Mouse (Mus musculus): Measurements from ENCODE around the gene Gm10283.

Gene Gm10283

GRCm38 (mm10) chr8:60406358-60406757, 96.6 kb downstream of the Gm10283 start:
- no peak for DNase-seq (ENCODE audit: low read depth, low spot score)
- no peaks in the 10 kb centered on the region for H3K36me3 ChIP-seq (ENCODE audit: control insufficient read depth, insufficient read depth, low read length, poor library complexity, severe bottlenecking)

DNA sequence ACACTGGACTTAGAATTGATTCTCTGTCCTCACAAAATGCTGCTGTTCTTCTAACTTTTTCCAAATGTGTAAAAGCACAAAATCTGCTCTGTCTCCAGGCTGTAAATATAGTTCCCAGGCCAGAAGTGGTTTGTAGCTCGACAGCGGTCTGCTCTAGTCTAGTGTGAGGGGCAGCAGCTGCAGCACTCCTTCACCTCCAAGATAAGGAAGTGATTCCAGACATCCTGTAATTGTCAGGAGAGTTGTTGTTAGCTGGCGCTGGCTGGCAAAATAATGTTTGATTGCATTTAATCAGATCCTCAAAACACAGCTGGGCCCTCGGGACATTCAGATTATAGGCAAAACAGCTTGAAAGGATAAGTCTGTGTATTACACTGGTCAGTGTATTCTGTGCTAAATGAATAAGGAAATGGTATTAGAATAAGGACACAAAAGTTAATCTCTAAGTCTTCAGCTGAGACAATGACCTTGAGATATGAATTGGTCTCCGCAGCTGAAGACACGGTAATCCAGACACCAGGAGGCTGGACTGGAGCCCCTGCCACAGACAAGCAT, 97.9 kb downstream of the Gm10283 start:
- no peak for DNase-seq (ENCODE audit: low read depth, low spot score)
- Histone ChIP-seq H3K27me3 (ENCODE audit: control insufficient read depth, insufficient read depth, low read length, poor library complexity, severe bottlenecking) (no peaks in the 10 kb centered on the region), H3K36me3 (ENCODE audit: control insufficient read depth, insufficient read depth, low read length, poor library complexity, severe bottlenecking) (no peaks in the 10 kb centered on the region)

More at GRCm38 (mm10) chr8:60406358-60406757, 96.6 kb downstream of the Gm10283 start:
- H3K27me3 ChIP-seq (ENCODE audit: control insufficient read depth, insufficient read depth, low read length, poor library complexity, severe bottlenecking), result no peaks in the 10 kb centered on the region

DNA sequence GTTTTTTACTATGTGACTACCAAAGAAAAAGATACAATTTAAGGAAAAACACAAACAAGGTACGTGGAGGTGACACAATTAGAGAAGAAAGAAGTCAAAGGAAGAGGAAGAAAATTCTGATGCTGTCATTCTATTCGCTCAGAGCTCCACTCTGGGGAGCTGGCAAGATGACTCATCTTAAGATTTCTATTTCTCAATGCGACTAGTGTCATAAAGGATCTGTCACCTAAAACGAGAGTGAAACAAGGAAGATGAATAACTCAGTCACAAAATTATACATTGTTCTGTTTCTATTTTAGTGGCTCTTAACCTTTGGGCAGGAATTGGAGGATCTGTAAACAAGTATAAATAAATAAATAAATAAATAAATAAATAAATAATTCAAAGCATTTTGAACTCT, 109.3 kb downstream of the Gm10283 start:
- H3K27me3 ChIP-seq (ENCODE audit: control insufficient read depth, insufficient read depth, low read length, poor library complexity, severe bottlenecking), result no peaks in the 10 kb centered on the region
- no peaks in the 10 kb centered on the region for H3K36me3 ChIP-seq (ENCODE audit: control insufficient read depth, insufficient read depth, low read length, poor library complexity, severe bottlenecking)
- DNase-seq (ENCODE audit: low read depth, low spot score), result no peak

- H3K36me3 ChIP-seq (ENCODE audit: control insufficient read depth, insufficient read depth, low read length, poor library complexity, severe bottlenecking), result no peaks in the 10 kb centered on the region
Measured at GRCm38 (mm10) chr8:60386589-60386988, 116.4 kb downstream of the Gm10283 start.

More at GRCm38 (mm10) chr8:60386589-60386988, 116.4 kb downstream of the Gm10283 start:
- no peak for DNase-seq (ENCODE audit: low read depth, low spot score)
- no peaks in the 10 kb centered on the region for H3K27me3 ChIP-seq (ENCODE audit: control insufficient read depth, insufficient read depth, low read length, poor library complexity, severe bottlenecking)
